Mouse (Mus musculus): ENCODE results near the gene Cela1.

Gene Cela1

DNA sequence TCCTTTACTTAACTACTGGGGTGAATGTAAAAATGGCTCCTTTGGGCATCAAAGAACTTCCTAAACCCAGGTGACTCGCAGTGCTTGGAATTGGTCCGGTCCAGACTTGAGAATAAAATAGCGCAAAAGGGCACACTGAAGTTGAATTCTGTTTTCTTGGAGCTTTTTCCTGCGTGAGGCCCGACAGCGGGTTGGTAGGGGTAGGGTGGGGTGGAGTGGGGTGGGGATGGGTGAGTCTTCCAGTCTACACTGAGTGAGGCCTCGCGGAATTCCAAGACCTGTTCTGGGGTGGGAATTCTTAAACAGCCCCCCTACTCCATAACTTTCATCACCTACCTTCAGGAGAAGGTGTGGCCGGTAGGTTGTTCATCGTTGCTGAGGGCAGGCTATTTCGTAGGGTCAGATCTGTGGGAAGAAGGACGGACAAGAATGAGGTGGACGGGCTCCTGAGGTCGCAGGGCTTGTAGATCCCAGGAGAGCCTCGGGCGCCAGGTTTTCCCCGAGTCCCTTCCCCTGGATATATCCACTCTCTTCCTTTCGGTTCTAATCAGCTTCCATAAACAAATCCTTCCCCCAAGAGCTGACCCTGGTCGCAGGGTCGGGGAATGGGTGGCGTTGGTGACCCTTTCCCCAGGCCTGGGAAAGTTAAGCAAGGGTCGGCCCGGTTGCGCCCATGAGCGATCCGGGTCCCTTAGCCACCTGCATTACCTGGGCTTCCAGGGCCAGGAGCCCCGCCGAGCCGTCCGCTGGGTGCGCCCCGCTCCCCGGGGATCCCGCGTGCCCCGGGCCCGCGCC lies 51.7 kb downstream of the Cela1 start:
- DNase-seq (ENCODE audit: low spot score in 2 of 2), result no peak

DNA sequence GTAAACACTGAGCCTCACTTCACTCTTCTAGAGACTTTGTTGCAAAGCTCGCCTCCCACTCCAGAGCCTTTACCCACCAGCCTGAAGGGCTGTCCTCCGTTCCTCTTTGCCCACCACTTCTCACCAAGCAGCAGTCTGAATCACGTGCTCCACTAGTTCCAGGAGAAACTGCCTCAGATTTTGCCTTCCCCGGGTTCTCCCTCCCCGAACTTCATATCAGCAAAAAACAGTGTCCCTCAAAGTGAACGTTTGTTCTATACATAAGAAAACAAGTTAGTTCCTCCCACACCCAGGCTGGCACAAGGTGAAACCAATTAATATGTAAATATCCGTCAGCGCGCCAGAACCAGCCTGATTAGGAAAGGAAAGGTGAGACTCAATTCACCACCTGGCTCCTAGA lies 52.5 kb downstream of the Cela1 start:
- DNase-seq (ENCODE audit: low spot score in 2 of 2), result no peak

DNA sequence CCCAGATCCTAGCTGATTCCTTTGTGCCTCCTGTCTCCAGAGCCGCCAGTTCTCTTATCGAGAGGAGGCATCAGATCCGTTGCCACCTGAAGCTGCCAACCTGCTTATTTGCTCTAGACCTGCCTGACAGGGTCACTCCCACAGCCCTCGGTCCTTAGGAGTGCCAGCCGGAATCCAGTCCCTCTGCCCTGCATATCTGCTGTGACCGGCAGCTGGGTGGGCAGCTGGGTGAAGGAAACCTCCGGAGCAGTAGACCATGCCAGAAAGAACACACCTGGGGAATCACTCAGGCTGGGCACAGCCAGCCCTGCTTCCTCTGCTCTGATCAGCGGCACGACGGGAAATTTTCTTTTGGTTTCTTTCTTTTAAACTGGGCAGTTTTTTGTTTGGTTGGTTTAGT lies 54.4 kb downstream of the Cela1 start:
- no peak for DNase-seq (ENCODE audit: low spot score in 2 of 2)

DNA sequence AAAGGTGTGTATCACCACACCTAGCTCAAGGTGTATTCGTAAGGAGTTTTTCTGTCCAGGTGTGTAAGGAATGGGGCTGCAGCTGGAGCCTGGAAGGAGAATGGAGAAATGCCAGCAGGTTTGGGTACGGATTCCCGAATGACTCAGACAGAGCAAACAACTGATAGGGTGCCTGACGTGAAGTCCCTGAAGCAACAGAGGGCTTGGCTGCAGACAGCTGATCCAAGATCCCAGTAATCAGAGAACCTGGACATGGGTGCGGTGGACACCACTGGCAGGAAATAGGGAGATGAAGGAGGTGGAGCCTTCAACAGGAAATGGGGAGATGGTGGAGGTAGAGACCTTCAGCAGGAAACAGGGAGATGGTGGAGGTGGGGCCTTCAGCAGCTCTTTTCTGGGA lies 55.4 kb downstream of the Cela1 start:
- DNase-seq (ENCODE audit: low spot score in 2 of 2), result no peak

DNA sequence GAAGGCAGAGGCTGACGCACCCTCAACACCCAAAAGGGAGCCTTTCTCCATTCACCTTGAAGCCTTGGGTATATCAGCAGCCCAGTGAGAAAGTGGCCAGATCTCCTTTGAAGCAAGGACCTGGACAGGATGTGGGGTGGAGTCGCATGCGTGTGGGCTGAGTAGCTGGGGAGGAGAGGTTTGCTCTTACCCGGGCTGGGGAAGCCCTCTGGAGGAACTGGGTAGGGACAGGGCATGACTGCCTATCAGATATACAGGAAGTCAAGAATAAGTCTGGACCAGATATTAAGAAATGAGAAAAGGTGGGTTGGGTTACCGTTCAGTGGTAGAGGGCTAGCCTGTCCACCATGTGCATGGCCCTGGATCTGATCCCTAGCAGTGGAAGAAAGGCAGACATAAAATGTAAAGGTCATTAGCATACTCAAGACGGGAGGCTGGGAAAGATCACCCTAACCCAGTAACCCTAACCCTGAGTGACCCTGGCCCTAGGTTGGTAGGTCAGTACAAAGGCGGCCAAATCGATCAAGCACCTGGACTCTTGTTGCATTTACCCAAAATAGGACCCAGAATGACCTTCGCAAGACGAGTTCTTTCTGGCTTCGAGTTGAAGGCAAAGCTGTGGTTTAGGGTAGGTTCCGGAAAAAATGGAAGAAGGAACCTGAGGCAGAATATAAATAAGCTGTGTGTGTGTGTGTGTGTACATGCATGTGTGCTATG lies 56.1 kb downstream of the Cela1 start:
- no peak for DNase-seq (ENCODE audit: low spot score in 2 of 2)

DNA sequence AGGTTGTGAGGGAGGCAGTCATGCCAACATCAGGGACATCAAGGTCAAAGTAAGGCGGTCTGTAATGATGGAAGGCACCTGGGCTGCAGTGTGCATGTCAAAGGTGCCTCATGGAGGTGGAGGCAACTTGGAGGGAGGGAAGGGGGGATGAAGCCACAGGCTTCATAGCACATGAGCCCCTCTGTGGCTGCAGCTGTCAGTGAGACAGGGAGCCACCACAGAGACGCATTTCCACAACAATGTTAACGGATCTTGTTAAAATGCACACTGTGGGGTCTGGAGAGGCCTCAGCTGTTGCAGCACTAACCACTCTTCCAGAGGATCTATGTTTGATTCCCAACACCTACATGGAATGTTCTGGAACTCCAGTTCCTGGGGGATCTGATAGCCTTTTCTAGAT lies 57.6 kb downstream of the Cela1 start:
- no peak for DNase-seq (ENCODE audit: low spot score in 2 of 2)

DNA sequence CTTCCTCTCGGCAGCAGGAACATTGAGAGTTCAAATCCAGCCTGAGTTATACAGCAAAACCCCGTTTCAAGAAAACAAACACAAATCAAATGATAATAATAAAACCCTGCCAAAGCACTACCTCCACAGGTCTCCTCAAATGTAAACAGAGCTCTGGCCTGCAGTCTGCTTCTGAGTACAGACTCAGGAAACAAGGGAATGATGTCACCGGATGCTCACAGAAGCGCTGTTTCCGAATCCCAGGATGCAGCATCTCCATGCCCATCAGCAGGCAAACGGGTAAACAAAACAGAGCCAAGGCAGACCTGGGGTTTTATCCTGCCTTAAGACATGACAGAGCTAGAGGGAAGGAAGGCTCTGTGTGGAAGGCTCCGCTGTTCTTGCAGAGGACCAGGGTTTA lies 58.9 kb downstream of the Cela1 start:
- DNase-seq (ENCODE audit: low spot score in 2 of 2), result no peak

DNA sequence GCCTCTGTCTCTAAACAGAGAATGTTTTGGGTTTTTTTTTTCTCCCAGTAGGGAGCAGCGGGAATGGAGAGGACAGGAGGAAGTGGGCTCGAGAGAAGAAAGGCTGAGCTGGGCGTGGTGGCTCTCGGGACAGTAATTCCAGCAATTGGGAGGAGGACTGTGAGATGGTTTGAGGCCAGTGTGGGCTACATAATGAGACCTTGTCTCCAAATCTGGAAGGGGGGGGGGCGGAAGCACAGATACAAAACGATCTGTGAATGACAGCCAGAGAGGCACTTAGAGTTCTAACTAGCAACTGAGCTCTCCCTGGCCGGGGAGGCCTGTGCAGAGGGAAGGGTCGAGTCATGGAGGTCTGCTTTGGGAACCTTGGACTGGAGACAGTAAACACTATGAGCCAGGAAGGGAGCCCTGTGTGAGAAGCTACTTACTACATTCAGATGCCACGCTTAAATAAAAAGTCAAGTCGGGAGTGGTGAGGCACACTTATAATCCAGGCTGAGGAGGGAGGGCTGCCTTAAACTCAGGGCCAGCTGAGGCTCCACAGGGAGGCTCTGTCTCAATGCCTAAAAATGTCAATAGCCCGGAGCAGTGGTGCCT lies 59.8 kb downstream of the Cela1 start:
- DNase-seq (ENCODE audit: low spot score in 2 of 2), result no peak

DNA sequence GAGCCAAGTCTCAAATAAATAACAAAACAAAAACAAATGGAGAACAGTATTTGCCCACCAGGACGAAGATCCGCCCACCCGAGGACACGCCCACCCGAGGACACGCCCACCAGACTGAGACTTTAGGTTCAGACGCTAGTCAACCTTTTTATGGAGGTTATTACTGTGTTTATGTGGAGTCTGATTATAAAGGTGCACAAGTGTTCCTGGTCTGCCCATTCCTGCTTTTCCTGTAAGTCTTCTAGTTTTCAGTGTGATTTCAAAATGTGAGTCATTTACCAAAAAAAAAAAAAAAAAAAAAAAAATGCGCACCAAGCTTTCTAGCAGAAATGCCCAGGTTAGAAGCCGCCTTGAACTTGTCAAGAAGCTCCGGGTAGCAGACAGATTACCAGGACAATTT lies 60.4 kb downstream of the Cela1 start:
- no peak for DNase-seq (ENCODE audit: low spot score in 2 of 2)

DNA sequence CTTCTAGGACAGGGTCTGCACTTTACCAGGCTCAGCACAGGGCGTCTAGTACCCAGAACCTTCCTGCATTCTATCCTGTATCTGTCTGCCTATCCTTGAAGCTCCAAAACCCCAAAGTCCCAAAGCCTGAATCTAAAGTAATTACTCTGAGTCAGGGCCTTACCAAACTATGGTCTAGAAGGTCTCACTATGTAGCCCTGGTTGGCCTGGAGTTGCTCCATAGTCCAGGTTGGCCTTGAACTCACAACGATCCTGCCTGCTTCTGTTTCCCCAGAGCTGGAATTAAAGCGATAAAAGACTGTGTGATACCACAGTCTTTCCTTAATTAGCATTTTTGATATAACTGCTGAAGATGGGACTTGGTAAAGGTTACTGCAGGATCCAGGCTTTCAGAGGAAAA lies 63.3 kb downstream of the Cela1 start:
- no peak for DNase-seq (ENCODE audit: low spot score in 2 of 2)

Measured in right cerebral cortex, postnatal 10 days (tissue).